26 mouse cellular contexts compared by ENCODE assay signal in genomic region chr2:44356248-44356886, GRCm38 (mm10).
DNase-seq lines count a peak whose midpoint lies in the region; ATAC-seq and TF ChIP-seq lines count a peak whose summit lies in the region.
"Had no signal": no experiment of that assay in that cellular context is flagged by ENCODE, and none has a peak within 500 bp of the region (broad histone marks: within the 10 kb centered on the region; RNA-seq: fewer than 3 reads in every experiment).

No protein-coding gene starts in this region.

- DNase-seq in heart, adult 11 months, result peak; percentile 24
- no peak for DNase-seq in heart, embryonic 10.5 days (ENCODE audit: low spot score)
- DNase-seq in lung, embryonic 14.5 days, result peak; percentile 47
- DNase-seq in lung, adult 2 months, result no peak
- DNase-seq in NIH3T3 (ENCODE audit: low read depth), result peak; percentile 23
- no peak for DNase-seq in ovary, postnatal 36 days (ENCODE audit: low spot score)
- no peak for DNase-seq in embryo, embryonic 11 days
- DNase-seq: adrenal gland, adult 8-10 months; cerebellum, adult 18-20 months; cerebellum, postnatal 14 days; gastrocnemius, postnatal 14 days; heart, adult 2 months; kidney, postnatal 25 days; layer of hippocampus, postnatal 36 days; liver, embryonic 13.5 days; right cerebral cortex, postnatal 25 days; thymus, adult 2 months had no signal

- no peak overlapping the region for H3K4me3 ChIP-seq in heart, embryonic 10.5 days
- H3K4me3 ChIP-seq in lung, embryonic 14.5 days (ENCODE audit: low read depth, low read length), result no peak overlapping the region
- H3K4me3 ChIP-seq in lung, adult 2 months (replicated peaks; ENCODE audit: extremely low read depth, low read depth, low read length), result no peak overlapping the region
- no peak overlapping the region for H3K4me3 ChIP-seq in intestine, embryonic 16.5 days (ENCODE audit: low read length)
- H3K4me3 ChIP-seq: forebrain, embryonic 13.5 days; heart, adult 2 months; hindbrain, embryonic 12.5 days; liver, embryonic 13.5 days; midbrain, embryonic 12.5 days had no signal

- H3K9ac ChIP-seq in lung, embryonic 14.5 days, result no peak overlapping the region
- H3K9ac ChIP-seq in intestine, embryonic 16.5 days (ENCODE audit: low read depth, low read length), result no peak overlapping the region
- H3K9ac ChIP-seq: embryonic facial prominence, embryonic 13.5 days; forebrain, embryonic 13.5 days; hindbrain, embryonic 12.5 days; liver, embryonic 13.5 days; midbrain, embryonic 12.5 days had no signal

- TF ChIP-seq CTCF in lung, embryonic 14.5 days (IDR thresholded peaks at IDR 0.05; ENCODE audit: low read depth), result no peak
- TF ChIP-seq CTCF in lung, adult 2 months (IDR thresholded peaks at IDR 0.05; ENCODE audit: insufficient read depth, low read length), result no peak

- H3K27ac ChIP-seq in heart, embryonic 10.5 days, result no peak overlapping the region
- H3K27ac ChIP-seq in lung, embryonic 14.5 days (ENCODE audit: low read depth), result no peak overlapping the region
- no peak overlapping the region for H3K27ac ChIP-seq in intestine, embryonic 16.5 days (ENCODE audit: low read length)
- H3K27ac ChIP-seq: forebrain, embryonic 13.5 days; heart, adult 2 months; hindbrain, embryonic 12.5 days; liver, embryonic 13.5 days; midbrain, embryonic 12.5 days had no signal

- no peaks in the 10 kb centered on the region for H3K36me3 ChIP-seq in heart, embryonic 10.5 days
- H3K36me3 ChIP-seq in lung, embryonic 14.5 days (ENCODE audit: insufficient read depth), result no peaks in the 10 kb centered on the region
- H3K36me3 ChIP-seq in intestine, embryonic 16.5 days (ENCODE audit: control insufficient read depth, insufficient read depth, low read length), result no peaks in the 10 kb centered on the region
- H3K36me3 ChIP-seq: embryonic facial prominence, embryonic 13.5 days; G1E; hindbrain, embryonic 12.5 days; liver, embryonic 13.5 days; midbrain, embryonic 12.5 days had no signal

- ATAC-seq in lung, embryonic 14.5 days (ENCODE audit: insufficient read depth), result peak; percentile 53; the same call in 1 of the 2 replicates
- peak; percentile 81 for ATAC-seq in intestine, embryonic 16.5 days
- ATAC-seq: activated CD4-positive, CD25-positive, alpha-beta regulatory T cell, adult 4 months; forebrain, embryonic 13.5 days; lung, postnatal 0 days had no signal

- no peaks in the 10 kb centered on the region for H3K9me3 ChIP-seq in heart, embryonic 10.5 days
- no peaks in the 10 kb centered on the region for H3K9me3 ChIP-seq in lung, embryonic 14.5 days (ENCODE audit: low read depth, low read length)
- H3K9me3 ChIP-seq in intestine, embryonic 16.5 days (ENCODE audit: control insufficient read depth, low read length), result no peaks in the 10 kb centered on the region
- H3K9me3 ChIP-seq: embryonic facial prominence, embryonic 13.5 days; forebrain, embryonic 13.5 days; G1E; hindbrain, embryonic 12.5 days; liver, embryonic 13.5 days; midbrain, embryonic 12.5 days had no signal

- H3K4me1 ChIP-seq in heart, embryonic 10.5 days, result peaks cover 4% of the 10 kb centered on the region; the same call in 1 of the 2 replicates
- H3K4me1 ChIP-seq in lung, embryonic 14.5 days (ENCODE audit: insufficient read depth), result peaks cover 3% of the 10 kb centered on the region; the same call in 1 of the 2 replicates
- H3K4me1 ChIP-seq in lung, adult 2 months (ENCODE audit: control insufficient read depth, insufficient read depth, low read length), result no peaks in the 10 kb centered on the region
- H3K4me1 ChIP-seq in intestine, embryonic 16.5 days (ENCODE audit: control insufficient read depth, insufficient read depth, low read length), result no peaks in the 10 kb centered on the region
- H3K4me1 ChIP-seq: forebrain, embryonic 13.5 days; hindbrain, embryonic 12.5 days; midbrain, embryonic 12.5 days had no signal

- H3K27me3 ChIP-seq in heart, embryonic 10.5 days (ENCODE audit: insufficient read depth, poor library complexity, severe bottlenecking), result no peaks in the 10 kb centered on the region
- no peaks in the 10 kb centered on the region for H3K27me3 ChIP-seq in lung, embryonic 14.5 days (ENCODE audit: insufficient read depth, low read length)
- no peaks in the 10 kb centered on the region for H3K27me3 ChIP-seq in intestine, embryonic 16.5 days (replicated peaks; ENCODE audit: control insufficient read depth, insufficient read depth, low read length)
- H3K27me3 ChIP-seq: CH12.LX; embryonic facial prominence, embryonic 13.5 days; forebrain, embryonic 13.5 days; hindbrain, embryonic 12.5 days; liver, embryonic 13.5 days; midbrain, embryonic 12.5 days had no signal

- no peak for TF ChIP-seq POLR2A in lung, adult 2 months (IDR thresholded peaks at IDR 0.05; ENCODE audit: borderline replicate concordance, extremely low read depth, low read depth, low read length)

- WGBS in heart, embryonic 10.5 days, result 76% methylated on average over 5 of the region's 5 CpGs
- 48% methylated on average over 5 of the region's 5 CpGs for WGBS in lung, embryonic 14.5 days
- WGBS in lung, adult 2 months, result 80% methylated on average over 5 of the region's 5 CpGs
- WGBS in intestine, embryonic 16.5 days, result 47% methylated on average over 5 of the region's 5 CpGs

- no peak overlapping the region for H3K4me2 ChIP-seq in lung, embryonic 14.5 days
- H3K4me2 ChIP-seq in intestine, embryonic 16.5 days (ENCODE audit: low read depth, low read length), result no peak overlapping the region
- H3K4me2 ChIP-seq: forebrain, embryonic 13.5 days; hindbrain, embryonic 12.5 days; liver, embryonic 13.5 days; midbrain, embryonic 12.5 days had no signal

Comparison
In these comparisons a context has a peak if more than half of its experiments do, and no peak if none do; other contexts are left out.
1. DNase-seq: peak in heart, adult 11 months (single experiment), lung, embryonic 14.5 days (single experiment) and NIH3T3 (single experiment); none in heart, embryonic 10.5 days (single experiment), lung, adult 2 months (single experiment), ovary, postnatal 36 days (single experiment) and embryo, embryonic 11 days (single experiment).